Mouse (Mus musculus) ES-E14 (cell line): ENCODE measurements around the gene Ccdc9. TPM values are rescaled to one million over a fixed set of nuclear protein-coding genes. Genes with fewer than 3 reads are reported as not detected.

ENCODE experiments used
- DNase-seq: peaks from one replicate; pipeline ENCODE4 v3.0.0-alpha.2; 2013; ENCODE audit warnings: low read depth, low spot score
- H3K27ac ChIP-seq: 2 replicates; pipeline ENCODE4 v1.5.1; 2012; ENCODE audit warnings: low read depth, mild to moderate bottlenecking, low read length, moderate library complexity, mixed read lengths; ENCODE audit not compliant: poor library complexity, insufficient read depth, severe bottlenecking
- H3K36me3 ChIP-seq: 2 replicates; pipeline ENCODE4 v1.6.1; 2012; ENCODE audit warnings: mild to moderate bottlenecking, low read length, moderate library complexity, mixed read lengths; ENCODE audit not compliant: control insufficient read depth, poor library complexity, insufficient read depth, severe bottlenecking
- H3K4me1 ChIP-seq, 2 experiments: fragments of 150-350 bp in 1 of 2; sonication (generic) in 1 of 2; 2 replicates each; pipeline ENCODE4 v1.6.1; 2012; ENCODE audit warnings: low read length in 2 of 2, mild to moderate bottlenecking in 1 of 2, mixed read lengths in 1 of 2; ENCODE audit not compliant: control insufficient read depth in 2 of 2, insufficient read depth in 2 of 2, poor library complexity in 1 of 2
- H3K4me3 ChIP-seq, 2 experiments: fragments of 150-350 bp in 1 of 2; sonication (generic) in 1 of 2; 2 replicates each; pipeline ENCODE4 v1.5.1; 2012; ENCODE audit warnings: low read length in 2 of 2, low read depth in 1 of 2, mild to moderate bottlenecking in 1 of 2, mixed read lengths in 1 of 2; ENCODE audit not compliant: insufficient read depth in 1 of 2, poor library complexity in 1 of 2, severe bottlenecking in 1 of 2
- H3K9ac ChIP-seq: 2 replicates; pipeline ENCODE4 v1.6.1; 2012; ENCODE audit warnings: low read depth, mild to moderate bottlenecking, low read length, mixed read lengths; ENCODE audit not compliant: poor library complexity, insufficient read depth, severe bottlenecking
- H3K9me3 ChIP-seq: fragments of 150-350 bp; sonication (generic); 2 replicates; pipeline ENCODE4 v1.6.1; 2012; ENCODE audit warnings: low read depth, mild to moderate bottlenecking, low read length; ENCODE audit not compliant: control insufficient read depth, insufficient read depth
- CHD2 ChIP-seq: IDR thresholded peaks from 2 replicates; pipeline ENCODE4 v1.6.1; 2014; ENCODE audit warnings: mild to moderate bottlenecking, low read depth, low read length, inconsistent platforms
- HCFC1 ChIP-seq: IDR thresholded peaks from 2 replicates; pipeline ENCODE4 v1.6.1; 2012; ENCODE audit warnings: low read length, inconsistent platforms, borderline replicate concordance; ENCODE audit not compliant: insufficient read depth
- MAFK ChIP-seq: IDR thresholded peaks from 2 replicates; pipeline ENCODE4 v1.6.1; 2014; ENCODE audit warnings: mild to moderate bottlenecking, low read depth, low read length, inconsistent platforms; ENCODE audit not compliant: insufficient read depth
- ZC3H11A ChIP-seq: IDR thresholded peaks from 2 replicates; pipeline ENCODE4 v1.6.1; 2012; ENCODE audit warnings: low read depth, mild to moderate bottlenecking, inconsistent platforms, low read length, borderline replicate concordance
- ZNF384 ChIP-seq: IDR thresholded peaks from 2 replicates; pipeline ENCODE4 v1.6.1; 2012; ENCODE audit warnings: low read depth, low read length, inconsistent platforms
- in situ Hi-C, 2 experiments: fragments of 600-800 bp; cut with MboI; formaldehyde crosslinking; loops; one replicate each; pipeline ENCODE4 v1.15.1; 2025; ENCODE audit warnings: low sequenced_read_pairs in 2 of 2, inconsistent platforms in 1 of 2; ENCODE audit not compliant: unreplicated experiment in 2 of 2
- total RNA-seq: library from RNA; depleted of rRNA; stranded (reverse); fragments of 300-350 nt; gene quantifications from 2 replicates; pipeline ENCODE4 v1.2.3, GENCODE M21; 2012

Gene Ccdc9
- total RNA-seq, 1 experiment, result 53.9 TPM

GRCm38 (mm10) chr7:16314221-16314775, 27.7 kb upstream of the Ccdc9 start:
- Histone ChIP-seq H3K27ac (peak overlapping the region; percentile 53; the same call in 1 of the 2 replicates), H3K4me3 (peak overlapping the region; percentile 94 to 99), H3K9me3 (no peaks in the 10 kb centered on the region), H3K4me1 (peaks cover 3 to 21% of the 10 kb centered on the region in 2 experiments; a peak in 2 of 4 replicates), H3K36me3 (peaks cover 21% of the 10 kb centered on the region), H3K9ac (peak overlapping the region; percentile 81)
- no peak for TF ChIP-seq ZNF384
- no peak for TF ChIP-seq CHD2
- TF ChIP-seq MAFK, result no peak
- no peak for TF ChIP-seq HCFC1
- no peak for TF ChIP-seq ZC3H11A
- no peak for DNase-seq
- in situ Hi-C loops, result no loop called here

GRCm38 (mm10) chr7:16313481-16314220, 27.1 kb upstream of the Ccdc9 start:
- Histone ChIP-seq H3K36me3 (peaks cover 21% of the 10 kb centered on the region), H3K9me3 (no peaks in the 10 kb centered on the region), H3K27ac (peak overlapping the region; percentile 53), H3K9ac (peak overlapping the region; percentile 81), H3K4me3 (peak overlapping the region; percentile 94 to 99), H3K4me1 (peaks cover 3 to 26% of the 10 kb centered on the region in 2 experiments; a peak in 2 of 4 replicates)
- in situ Hi-C loops, result no loop called here
- DNase-seq, result no peak
- TF ChIP-seq HCFC1, result 0 out of 2 replicates have a peak, but pooled peaks have one; percentile 36
- TF ChIP-seq ZNF384, result no peak

- H3K4me3 ChIP-seq, result peak overlapping the region; percentile 94 to 99
- peaks cover 18% of the 10 kb centered on the region for H3K36me3 ChIP-seq
- peak overlapping the region; percentile 62; the same call in 1 of the 2 replicates for H3K9ac ChIP-seq
- TF ChIP-seq CHD2 (no peak), ZC3H11A (no peak), HCFC1 (no peak), ZNF384 (no peak), MAFK (no peak)
- no peak overlapping the region; the same call in 1 of the 2 replicates for H3K27ac ChIP-seq
- DNase-seq, result no peak
- in situ Hi-C loops, result no loop called here
- no peaks in the 10 kb centered on the region for H3K9me3 ChIP-seq
- peaks cover 4 to 28% of the 10 kb centered on the region in 2 experiments; a peak in 2 of 4 replicates for H3K4me1 ChIP-seq
Measured at GRCm38 (mm10) chr7:16312672-16313311, 26.2 kb upstream of the Ccdc9 start.

GRCm38 (mm10) chr7:16312011-16312671, 25.5 kb upstream of the Ccdc9 start:
- H3K36me3 ChIP-seq, result peaks cover 12% of the 10 kb centered on the region
- no peak for DNase-seq
- peaks cover 4 to 27% of the 10 kb centered on the region in 2 experiments; a peak in 2 of 4 replicates for H3K4me1 ChIP-seq
- peak overlapping the region; percentile 62 for H3K9ac ChIP-seq
- in situ Hi-C loops, result no loop called here
- H3K4me3 ChIP-seq, result peak overlapping the region; percentile 94 to 99
- no peaks in the 10 kb centered on the region for H3K9me3 ChIP-seq
- no peak for TF ChIP-seq ZNF384
- no peak for TF ChIP-seq CHD2
- TF ChIP-seq HCFC1, result no peak
- TF ChIP-seq MAFK, result no peak
- no peak for TF ChIP-seq ZC3H11A
- H3K27ac ChIP-seq, result no peak overlapping the region
